In the genomic region with DNA sequence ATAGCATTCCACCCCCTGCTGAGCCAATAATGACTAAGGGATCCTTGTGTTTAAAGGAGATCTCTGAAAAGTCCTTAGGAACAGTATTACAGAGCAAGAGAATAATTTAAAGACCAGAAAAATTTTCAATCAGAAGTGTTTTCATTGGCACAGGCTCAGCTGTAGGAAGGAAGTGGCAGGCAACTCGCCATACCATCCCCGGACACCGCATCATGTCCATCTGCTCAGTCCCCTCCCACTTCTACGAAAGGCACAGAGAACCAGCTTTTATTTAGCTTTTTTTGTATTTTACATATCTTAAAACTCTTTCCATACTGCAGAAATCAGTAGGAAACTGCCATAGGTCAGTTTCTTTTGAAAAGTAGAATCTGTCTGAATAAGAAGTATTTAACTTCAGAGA, we compare ENCODE assay signal across 24 mouse cellular contexts.
A peak's percentile ranks its signal among the peaks of the same experiment; 100 is the strongest.
DNase-seq lines count a peak whose midpoint lies in the region; TF ChIP-seq lines count a peak whose summit lies in the region.
"Had no signal": no experiment of that assay in that cellular context is flagged by ENCODE, and none has a peak within 500 bp of the region (broad histone marks: within the 10 kb centered on the region; RNA-seq: fewer than 3 reads in every experiment).

No protein-coding gene starts in this region.

- DNase-seq in right cerebral cortex, adult 18-20 months, result peak; percentile 36
- DNase-seq in right cerebral cortex, adult 2 months (ENCODE audit: low spot score in 2 of 2), result no peak
- peak; percentile 33 for DNase-seq in 416B (ENCODE audit: low read depth)
- DNase-seq in brain, adult 2 months (ENCODE audit: low read depth, low spot score), result peak; percentile 43
- DNase-seq in thymus, postnatal 36 days, result no peak
- no peak for DNase-seq in kidney, adult 2 months
- DNase-seq: adrenal gland, adult 8-10 months; adrenal gland, postnatal 14 days; adrenal gland, postnatal 36 days; B cell, adult 2 months; cerebellum, adult 11 months; cerebellum, adult 18-20 months; cerebellum, adult 8-10 months; cerebellum, adult 9-11 months; cerebellum, postnatal 36 days; embryo, embryonic 11 days; forebrain, postnatal 0 days had no signal

- no peak overlapping the region for H3K27ac ChIP-seq in kidney, adult 2 months (ENCODE audit: insufficient read depth, low read depth, low read length)
- H3K27ac ChIP-seq: embryonic facial prominence, embryonic 13.5 days; embryonic facial prominence, embryonic 15.5 days; forebrain, embryonic 13.5 days; forebrain, embryonic 15.5 days had no signal

- H3K4me3 ChIP-seq in kidney, adult 2 months (ENCODE audit: insufficient read depth, low read depth, low read length), result no peak overlapping the region
- H3K4me3 ChIP-seq: embryonic facial prominence, embryonic 13.5 days; embryonic facial prominence, embryonic 15.5 days; forebrain, embryonic 13.5 days; forebrain, embryonic 15.5 days had no signal

- no peaks in the 10 kb centered on the region for H3K36me3 ChIP-seq in kidney, adult 2 months (ENCODE audit: control insufficient read depth, insufficient read depth, low read length)
- H3K36me3 ChIP-seq: embryonic facial prominence, embryonic 13.5 days; embryonic facial prominence, embryonic 15.5 days; forebrain, embryonic 15.5 days; G1E had no signal

- H3K4me1 ChIP-seq in kidney, adult 2 months (ENCODE audit: control insufficient read depth, insufficient read depth, low read length), result no peaks in the 10 kb centered on the region
- H3K4me1 ChIP-seq: forebrain, embryonic 13.5 days; forebrain, embryonic 15.5 days had no signal

- TF ChIP-seq CTCF in kidney, adult 2 months (conservative IDR thresholded peaks at IDR 0.05; ENCODE audit: insufficient read depth, insufficient read length, low read depth, low read length), result no peak

- 69% methylated on average over 4 of the region's 4 CpGs for WGBS in kidney, adult 2 months

- TF ChIP-seq POLR2A in kidney, adult 2 months (IDR thresholded peaks at IDR 0.05; ENCODE audit: low read depth, low read length), result no peak

- no peaks in the 10 kb centered on the region for H3K27me3 ChIP-seq in kidney, adult 2 months (replicated peaks; ENCODE audit: control insufficient read depth, insufficient read depth, low read length)
- H3K27me3 ChIP-seq: CH12.LX; embryonic facial prominence, embryonic 13.5 days; embryonic facial prominence, embryonic 15.5 days; forebrain, embryonic 13.5 days; forebrain, embryonic 15.5 days; Patski had no signal

Comparison
In these comparisons a context has a peak if more than half of its experiments do, and no peak if none do; other contexts are left out.
1. DNase-seq: peak in right cerebral cortex, adult 18-20 months (single experiment), 416B (single experiment) and brain, adult 2 months (single experiment); none in right cerebral cortex, adult 2 months (0 of 2), thymus, postnatal 36 days (0 of 2) and kidney, adult 2 months (single experiment).